Mouse (Mus musculus) gastrocnemius, postnatal 25 days (tissue): ENCODE data around the gene Gm10197. TPM values are rescaled to one million over a fixed set of nuclear protein-coding genes. Genes with fewer than 3 reads are reported as not detected.

Experiments used
- DNase-seq: peaks from one replicate; pipeline ENCODE4 v3.0.0; 2022
- total RNA-seq, 2 experiments: library from RNA; stranded (reverse); gene quantifications; 1 replicate in 1 of 2; 2 replicates in 1 of 2; pipeline ENCODE4 v1.2.3; 2021

Gene Gm10197
- total RNA-seq, 2 experiments from 2014 or later, result not detected

DNA sequence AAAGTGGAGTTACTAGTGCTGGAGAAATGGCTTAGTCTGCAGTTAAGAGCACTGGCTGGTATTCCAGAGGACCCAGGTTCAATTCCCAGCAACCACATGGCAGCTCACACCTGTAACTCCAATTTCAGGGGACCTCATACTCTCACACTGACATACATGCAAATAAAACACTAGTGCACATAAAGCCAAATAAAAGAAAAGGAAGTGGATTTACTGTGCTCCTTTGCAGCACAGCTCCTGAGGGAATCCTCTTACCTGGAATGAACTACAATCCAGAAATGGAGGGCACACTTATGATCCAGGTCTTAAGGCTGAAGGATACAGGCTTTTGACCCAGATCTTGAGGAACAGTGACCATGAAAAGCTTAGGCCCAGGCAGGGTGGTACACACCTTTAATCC is 22.1 kb upstream of the Gm10197 start:
- no peak for DNase-seq

DNA sequence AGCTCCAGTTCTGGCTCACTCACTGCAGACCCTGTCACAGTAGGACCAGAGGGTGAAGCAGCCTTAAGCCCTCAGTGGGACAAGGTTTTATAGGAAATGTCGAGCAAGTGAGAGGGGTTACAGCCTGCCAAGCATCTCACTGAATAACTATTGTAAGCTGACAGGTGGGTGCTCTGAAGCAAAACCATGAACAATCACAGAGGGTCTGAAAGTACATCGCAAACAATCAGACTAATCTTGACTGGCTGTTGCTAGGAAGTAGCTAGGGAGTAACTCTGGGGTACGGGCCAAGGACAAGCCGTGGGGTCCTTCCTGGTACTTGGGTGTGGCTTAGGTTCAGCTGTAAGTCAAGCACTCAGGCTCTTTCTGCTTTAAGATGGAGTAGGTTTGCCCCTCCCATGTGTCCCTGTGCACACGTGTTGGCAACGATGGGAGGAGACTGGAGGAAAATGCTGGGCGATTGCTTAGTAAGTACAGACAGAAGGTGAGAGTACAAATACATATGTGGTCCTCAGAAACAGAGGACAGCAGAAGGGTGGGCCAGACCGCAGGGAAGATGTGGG is 21.3 kb upstream of the Gm10197 start:
- DNase-seq, result no peak

DNA sequence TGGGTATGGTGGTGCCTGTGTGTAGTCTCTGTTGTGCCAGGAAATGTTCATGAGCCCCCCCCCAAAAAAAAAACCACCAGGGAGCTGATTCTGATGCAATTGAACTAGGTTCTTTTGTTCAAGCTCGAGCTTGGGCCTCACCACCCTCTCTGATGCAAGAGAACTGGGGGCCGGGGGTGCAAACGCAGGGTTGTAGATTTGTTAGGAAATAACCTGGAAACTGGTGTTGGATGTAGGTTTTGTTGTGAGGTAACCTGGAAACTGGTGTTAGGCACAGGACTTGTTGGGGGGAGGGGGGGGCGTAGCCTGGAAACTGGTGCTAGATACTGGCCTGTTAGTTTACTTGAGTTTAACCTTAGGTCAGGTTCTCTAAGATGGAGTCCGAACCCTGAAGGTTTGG is 20.2 kb upstream of the Gm10197 start:
- no peak for DNase-seq

DNA sequence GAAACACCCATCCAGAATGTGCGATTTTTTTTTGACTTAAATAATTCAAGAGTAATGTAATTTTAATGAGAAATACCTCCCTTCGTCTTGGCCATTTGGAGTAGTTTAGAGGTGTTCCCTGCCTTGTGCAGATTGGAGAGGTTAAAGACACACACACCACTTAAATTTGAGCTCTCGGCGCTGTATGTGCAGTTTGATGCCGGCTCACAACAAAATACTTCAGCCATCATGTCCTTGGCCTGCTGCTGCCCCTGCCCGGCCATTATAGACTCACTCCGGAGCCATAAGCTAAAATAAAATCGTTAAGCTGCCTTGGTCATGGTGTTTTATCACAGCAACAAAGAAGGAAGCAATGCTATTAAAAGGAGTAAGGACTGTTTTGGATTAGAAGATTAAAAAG is 19.8 kb upstream of the Gm10197 start:
- no peak for DNase-seq

DNA sequence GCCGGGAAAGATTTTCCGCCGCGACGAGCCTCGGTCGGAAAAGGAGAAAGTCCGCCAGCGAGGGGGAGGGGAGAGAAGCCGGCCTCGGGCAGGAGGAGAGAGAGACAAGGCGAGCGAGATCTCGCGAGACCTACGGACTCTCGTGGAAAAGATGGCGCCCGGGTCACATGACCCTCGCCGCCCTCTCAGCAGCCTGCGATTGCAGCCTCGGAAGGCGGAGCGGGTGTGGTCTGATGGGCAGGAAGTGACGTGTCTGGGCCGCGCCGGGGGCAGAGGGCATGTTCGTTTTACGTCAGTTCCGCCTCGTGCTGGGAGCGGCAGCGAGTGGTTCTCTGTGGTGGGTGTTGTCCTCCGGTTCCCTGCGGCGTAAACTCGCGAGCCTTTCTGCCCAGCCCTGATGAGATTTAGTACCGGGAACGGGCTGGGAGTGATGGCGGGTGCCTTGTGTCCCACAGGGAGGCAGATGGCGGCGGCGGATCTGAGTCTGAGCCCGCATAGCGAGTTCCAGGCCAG is 19.0 kb upstream of the Gm10197 start, which contains the start of gene Smndc1:
Gene Smndc1 (minus strand): TSS at position 84 of the 513 bp plus-strand sequence.
- DNase-seq, result peak; percentile 99

DNA sequence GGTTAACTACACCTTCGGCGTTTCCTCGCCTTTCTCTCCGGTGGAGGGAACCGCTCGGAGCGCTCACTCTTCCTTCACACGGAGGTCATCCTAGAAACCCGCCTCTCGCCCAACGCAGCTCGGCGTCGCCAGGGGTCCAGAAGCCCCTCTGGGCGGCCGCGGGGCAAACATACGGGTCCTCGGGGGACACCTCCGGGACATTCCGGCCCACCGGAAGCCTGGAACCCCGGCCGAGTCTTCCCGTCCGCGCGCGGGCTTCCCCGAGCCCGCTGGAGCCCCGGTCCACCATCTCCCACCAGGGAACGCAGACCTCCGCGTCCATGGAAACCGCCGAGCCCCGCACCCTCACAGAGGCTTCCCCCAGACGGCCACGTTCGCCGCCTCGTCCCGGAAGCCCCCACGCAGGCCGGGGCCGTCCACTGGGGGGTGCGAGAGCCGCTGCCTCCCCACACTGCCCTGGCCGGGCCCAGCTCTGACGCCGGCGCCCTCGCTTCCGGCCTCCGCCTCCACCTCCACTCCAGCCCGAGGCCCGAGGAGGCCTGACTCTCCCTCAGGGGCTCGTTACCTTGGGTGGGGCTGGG is 18.4 kb upstream of the Gm10197 start:
- no peak for DNase-seq

DNA sequence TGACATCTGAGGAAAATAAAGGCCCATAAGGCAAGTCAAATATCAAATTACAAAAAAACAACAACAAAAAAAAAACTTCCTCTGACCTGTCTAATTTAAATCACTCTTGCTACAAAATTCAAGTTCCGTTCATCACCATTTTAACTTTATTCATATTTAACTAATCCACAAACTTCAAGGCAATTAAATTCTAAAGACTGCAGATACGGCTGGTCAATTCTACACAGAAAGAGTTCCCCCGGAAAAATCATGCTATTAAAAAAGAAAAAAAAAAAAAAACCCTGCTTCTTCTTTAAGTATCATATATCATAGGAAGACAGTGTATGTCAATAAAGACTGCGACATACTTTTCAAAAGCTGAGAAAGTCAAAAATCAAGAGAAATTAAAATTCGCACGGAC is 17.9 kb upstream of the Gm10197 start:
- DNase-seq, result no peak

DNA sequence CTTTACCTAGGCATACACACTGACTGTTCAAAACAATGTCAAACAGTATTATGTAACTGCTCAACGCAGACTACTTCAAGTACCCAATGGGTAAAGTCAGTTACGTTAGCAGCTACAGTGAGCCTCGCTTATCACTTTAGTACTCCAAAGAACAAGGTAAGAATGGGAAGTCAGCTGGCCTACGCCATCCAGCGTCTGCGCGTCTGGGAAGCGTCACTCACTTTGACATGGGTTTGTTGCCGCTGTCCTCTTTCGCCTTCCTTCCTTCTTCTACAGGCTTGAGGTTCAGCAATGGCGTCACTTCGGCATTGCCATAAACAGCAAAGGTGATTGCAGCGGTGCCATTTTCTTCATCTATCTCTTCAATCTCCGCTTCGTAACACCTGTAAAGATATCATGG is 11.8 kb upstream of the Gm10197 start:
- no peak for DNase-seq

DNA sequence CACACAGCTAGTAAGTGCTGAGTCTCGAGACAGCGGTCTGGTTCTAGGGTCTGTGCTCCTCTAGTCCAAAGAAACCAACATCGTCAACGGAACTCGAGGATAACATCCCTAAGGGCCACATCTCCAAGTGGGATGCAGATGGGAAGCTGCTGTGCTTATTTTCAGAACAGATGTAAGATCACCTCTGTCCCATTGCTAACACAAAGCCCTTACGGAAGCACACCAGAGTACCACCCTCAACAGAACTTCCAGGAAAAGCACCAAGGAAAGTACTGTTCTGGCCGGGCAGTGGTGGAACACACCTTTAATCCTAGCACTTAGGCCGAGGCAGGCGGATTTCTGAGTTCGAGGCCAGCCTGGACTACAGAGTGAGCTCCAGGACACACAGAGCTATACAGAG is 6.9 kb upstream of the Gm10197 start:
- no peak for DNase-seq

DNA sequence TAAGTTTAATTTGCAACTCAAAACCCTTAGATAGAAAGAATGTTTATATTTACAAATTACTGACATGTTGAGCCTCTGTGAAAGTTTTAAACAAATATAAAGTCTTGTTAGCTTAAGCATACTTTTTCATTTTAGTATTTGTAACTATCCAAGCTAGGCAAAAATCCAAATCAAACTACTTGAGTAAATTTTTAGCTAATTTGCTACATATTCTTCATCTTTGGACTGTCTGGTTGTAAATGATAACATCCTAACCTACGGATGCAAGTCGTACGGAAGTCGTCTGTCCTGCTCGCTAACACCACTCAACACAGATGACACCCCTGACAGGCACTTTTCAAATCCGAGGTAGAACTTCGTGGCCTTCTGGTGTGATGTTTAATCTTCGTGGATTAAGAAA is 6.1 kb upstream of the Gm10197 start:
- DNase-seq, result no peak

DNA sequence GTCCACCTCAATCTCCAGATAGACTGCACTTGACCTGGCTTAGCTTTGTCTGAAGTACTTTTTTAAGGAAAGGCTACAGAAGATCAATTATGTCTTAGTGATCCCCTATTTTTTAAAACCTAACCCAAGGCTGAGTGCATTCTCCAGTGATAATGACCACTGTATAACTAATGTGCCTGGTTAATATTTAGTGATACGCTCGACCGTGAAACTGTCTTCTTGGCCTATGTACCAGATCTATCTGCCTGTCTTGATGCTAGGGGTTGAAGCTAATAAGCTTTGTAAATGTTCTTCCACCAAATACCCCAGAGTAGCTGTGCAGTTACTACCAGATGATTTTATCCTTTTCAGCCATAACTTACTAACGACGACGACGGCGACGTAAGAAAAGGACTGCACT is 4.2 kb upstream of the Gm10197 start:
- DNase-seq, result no peak

DNA sequence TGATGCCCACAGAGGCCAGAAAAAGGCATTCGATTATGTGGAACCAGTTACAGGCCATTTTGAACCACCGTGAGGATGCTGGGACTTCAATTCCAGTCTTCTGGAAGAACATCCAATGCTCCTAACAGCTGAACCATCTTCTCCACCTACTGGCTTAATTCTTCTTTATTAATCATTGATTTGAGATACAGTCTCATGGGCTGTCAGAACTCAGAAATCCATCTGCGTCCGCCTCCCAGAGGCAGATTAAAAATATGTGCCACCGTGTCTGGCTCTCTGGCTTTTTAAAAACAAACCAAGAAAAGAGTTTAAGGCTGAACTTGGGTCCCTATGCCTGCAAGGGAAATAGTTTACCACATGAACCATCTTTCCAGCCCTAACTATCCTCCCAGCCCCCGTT is 3.7 kb upstream of the Gm10197 start:
- no peak for DNase-seq

DNA sequence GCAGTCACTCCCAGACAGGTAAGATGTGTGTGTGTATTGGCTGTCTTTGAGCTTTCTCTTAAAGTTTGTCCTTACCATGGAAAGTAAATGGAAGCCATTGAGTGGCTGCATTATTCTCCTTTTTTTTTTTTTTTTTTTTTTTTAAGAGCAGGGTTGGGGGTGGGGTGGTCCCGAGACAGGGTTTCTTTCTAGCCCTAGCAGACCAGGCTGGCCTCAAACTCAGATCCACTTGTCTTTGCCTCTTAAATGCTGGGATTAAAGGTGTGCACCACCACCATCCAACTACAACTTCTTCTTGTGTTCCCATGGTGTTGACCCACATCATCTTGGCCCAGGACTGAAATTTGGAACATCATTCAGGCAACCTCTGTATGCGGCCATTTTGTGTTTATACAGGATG is 2.0 kb upstream of the Gm10197 start:
- DNase-seq, result no peak

DNA sequence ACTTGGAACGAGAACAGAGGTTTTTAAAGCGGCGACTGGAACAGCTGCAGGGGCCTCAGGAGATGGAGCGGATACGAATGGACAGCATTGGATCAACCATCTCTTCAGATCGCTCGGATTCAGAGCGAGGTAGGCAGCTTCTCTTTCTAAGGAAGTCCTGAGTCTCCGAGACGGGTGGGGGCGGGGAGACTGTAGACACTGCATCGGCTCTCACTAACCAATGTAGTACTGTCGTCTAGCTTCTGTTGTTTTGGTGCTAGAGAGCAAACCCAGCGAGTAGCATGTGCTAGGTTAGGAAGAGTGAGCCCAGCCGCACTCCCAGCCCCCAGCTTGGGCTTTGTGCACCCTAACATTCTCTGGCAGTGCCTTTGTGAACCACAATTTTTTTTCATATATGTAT is 1.3 kb downstream of the Gm10197 start:
- no peak for DNase-seq

DNA sequence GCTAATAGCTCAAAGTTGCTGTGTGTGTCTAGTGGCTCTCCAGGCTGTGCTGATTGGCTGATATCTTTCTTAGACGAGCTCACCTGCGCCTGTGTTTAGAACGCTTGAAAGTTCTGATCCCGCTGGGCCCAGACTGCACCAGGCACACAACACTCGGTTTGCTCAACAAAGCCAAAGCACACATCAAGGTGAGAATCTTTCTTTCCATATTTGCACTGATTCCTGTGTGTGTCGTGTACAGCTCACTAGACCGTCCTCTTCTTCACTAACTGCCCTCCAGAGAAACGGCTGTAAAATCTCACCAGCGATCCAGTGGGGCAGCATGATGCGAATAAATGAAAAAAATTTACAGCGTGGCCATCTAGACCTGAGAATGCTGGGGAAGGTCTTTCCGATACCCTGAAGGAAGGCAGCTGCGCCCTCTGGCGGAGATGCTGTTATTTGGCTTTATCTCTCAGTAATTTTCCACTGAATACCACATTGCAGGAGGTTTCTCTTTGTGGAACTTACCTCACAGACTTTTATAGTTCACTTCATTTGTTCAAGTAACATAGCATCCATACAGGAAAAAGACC is 2.0 kb downstream of the Gm10197 start:
- peak; percentile 49 for DNase-seq

DNA sequence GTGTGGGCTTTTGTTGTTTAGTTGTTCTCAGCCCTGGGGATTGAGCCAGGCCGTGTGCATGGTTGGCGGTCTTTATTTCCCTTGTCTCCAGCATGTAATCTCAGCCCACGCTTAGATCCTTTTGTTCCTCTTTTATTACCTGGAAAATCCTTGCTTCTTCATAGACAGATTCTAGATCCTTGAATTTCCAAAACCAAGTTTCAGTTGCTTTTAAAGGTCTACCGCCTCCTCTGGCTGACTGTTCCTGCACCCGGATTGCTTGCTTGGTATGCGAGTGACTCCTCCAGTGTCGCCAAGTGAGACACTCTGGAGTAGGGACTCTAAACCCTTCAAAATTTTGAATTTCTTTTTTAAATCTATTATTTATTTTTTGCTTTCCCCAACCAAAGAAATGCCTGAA is 4.7 kb downstream of the Gm10197 start:
- no peak for DNase-seq

DNA sequence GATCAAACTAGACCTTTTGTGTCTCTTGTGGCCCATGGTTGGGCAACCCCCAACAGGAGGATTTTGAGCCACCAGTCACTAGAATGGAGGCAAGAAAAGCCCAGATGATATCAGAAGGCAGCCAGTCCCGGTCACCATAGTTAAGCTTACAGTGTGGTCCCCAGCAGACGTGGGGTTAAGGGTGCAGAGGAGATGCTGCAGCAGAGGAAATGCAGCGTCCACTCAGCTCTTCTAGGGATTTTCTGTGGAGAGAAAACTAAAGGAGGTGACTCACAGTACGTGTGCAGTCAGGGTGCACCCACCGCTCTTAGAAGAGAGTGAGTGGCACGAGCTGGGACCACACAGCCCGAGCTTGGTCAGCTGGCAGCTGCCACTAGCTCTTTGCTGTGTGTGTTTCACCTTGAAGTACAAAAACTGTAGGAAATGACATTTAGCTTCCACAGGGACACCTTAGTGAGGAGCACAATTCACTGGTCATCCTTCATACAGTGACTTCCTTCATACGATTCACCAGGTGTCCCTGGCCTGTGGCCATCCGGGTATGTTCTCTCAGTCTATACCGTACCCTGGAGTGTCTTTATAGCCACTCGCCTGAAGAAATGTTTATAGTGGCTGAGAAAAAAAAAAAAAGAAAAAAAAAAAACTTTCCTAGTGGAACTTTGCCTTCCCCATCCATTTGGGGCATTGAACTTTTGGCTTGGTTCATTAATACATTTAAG is 5.3 kb downstream of the Gm10197 start:
- no peak for DNase-seq

DNA sequence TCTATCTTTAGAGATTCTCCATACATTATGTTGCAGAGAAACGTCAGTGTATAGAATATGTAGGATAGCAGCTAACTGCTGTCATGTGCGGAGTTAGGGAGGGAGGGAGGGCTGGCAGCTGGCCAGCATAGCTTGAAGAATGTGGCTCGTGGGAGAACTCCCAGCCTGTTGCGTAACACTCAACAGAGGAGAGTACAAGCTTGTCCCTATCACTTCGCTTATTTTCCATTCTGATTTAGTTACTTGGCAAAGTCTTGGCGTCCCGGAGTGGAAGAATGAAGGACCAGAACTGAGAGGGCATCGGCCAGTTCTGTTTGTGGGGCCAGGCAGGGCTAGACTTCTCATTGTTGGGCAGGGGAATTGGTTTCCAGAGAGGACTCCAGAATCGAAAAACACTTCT is 6.6 kb downstream of the Gm10197 start:
- peak; percentile 54 for DNase-seq

DNA sequence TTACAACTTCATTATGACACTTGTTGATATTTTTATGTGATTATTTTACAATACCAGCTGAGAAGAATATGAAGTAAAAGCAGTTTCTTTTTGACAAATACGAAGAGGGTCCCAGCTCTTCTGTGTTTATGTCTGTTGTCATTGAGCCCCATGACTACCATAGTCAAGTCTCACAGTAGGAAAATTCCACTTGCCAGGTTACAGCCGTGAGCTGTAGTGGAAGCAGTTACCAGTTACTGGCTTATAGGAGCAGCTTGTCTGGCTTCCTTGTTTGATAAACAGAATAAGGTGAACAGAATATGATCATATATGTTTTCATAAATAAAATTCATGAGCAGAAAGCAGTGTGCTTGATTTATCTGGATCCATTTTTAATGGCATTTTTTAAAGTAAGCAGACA is 7.0 kb downstream of the Gm10197 start:
- DNase-seq, result no peak

DNA sequence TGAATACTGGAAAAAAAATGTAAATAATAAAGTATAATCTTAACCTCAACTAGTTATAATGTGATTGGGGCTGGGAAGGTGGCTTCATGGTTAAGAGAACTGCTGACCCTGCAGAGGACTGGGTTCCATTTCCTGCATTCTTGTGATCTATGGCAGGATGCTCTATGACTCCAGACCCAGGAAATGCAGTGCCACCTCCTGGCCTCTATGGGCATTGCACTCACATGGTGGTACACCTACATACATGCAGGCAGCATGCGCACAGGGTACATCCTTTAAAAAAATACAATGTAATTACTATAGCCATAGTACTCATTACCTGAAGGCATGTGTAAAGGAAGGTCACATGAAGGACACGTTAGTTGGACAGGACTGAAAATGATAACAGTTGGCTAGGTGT is 8.6 kb downstream of the Gm10197 start:
- no peak for DNase-seq

DNA sequence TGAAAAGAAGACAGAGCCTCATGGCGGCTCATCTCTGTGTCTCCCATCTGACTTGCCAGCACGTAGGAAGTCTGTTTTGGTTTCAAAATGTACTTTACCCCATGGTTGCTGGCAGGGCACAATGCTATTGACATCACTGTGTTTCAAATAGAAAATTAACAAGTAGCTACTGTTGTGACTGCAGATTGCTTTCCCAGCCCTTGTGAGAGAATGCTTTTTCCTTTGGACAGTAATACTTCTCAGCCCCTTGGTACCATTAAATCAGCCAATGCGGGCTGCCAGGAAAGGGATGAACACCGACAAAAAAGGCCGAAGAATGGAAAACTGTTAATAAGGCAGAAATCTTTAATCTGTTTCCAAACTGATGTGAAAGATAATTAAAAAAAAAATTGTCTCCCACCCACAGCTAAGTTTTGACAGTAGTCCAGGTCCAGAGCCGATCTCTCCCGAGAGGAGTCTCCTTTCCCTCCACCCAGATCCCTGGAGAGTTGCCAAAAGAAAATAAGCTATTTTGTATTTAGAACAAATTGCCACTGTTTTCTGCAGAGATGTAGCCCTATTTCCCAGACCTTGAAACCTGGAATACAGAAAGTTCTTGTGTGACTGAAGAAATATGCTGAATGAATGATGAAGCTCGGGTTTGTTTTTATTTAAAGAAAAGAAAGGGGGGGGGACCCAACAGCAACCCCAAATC is 11.2 kb downstream of the Gm10197 start:
- DNase-seq, result no peak

DNA sequence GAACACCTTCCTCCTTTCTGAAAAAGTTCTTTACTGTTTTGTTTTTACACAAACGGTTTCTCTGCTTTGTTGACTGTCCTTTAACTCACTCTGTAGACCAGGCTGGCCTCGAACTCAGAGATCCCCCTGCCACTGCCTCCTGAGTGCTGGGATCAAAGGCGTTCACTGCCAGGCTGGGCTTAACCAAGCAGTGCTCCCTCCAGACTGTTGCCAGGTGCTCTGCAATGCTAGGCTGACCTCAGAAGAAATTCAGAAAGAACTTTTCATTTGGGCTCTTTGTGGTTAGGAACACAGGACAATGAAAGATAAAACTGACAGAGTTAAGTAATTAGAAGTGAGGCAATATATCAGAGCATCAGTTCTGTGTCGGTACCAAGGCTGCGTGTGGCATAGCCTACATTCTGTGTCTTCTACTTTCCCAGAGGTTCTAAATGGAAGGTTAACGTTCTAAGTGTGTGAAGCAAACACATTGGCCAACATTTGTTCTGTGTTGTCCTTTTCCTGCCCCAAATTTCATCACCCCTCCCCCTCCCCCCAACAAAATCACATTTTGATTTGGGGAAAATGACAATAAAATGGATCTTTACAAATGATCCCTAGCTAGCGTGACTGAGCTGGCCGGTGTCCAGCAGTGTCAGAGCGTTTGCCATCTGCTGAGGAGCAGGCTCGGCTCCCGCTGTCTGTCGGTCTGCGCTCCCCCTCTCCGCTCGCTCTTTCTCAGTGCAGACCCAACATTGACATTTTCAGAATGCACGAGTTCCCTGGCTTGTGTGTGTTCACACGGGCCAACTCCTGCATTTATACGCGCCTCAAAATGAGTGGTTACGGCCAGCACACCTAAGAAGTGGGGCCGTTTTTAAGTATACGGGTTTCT is 12.2 kb downstream of the Gm10197 start:
- peak; percentile 27 for DNase-seq
